In genomic region chr16:78579386-78579785, GRCm38 (mm10) we compare ENCODE assay signal across 18 mouse cellular contexts. TPM values are rescaled to one million over a fixed set of nuclear protein-coding genes. Genes with fewer than 3 reads are reported as not detected.
DNase-seq lines count a peak whose midpoint lies in the region.
"Had no signal": no experiment of that assay in that cellular context is flagged by ENCODE, and none has a peak within 500 bp of the region (broad histone marks: within the 10 kb centered on the region; RNA-seq: fewer than 3 reads in every experiment).

No protein-coding gene starts in this region.

- H3K27ac ChIP-seq in heart, embryonic 10.5 days: no peak overlapping the region

- 90% methylated on average over 4 of the region's 4 CpGs for WGBS in heart, embryonic 10.5 days

- H3K36me3 ChIP-seq in heart, embryonic 10.5 days: no peaks in the 10 kb centered on the region
- H3K36me3 ChIP-seq: G1E had no signal

- no peaks in the 10 kb centered on the region for H3K27me3 ChIP-seq in heart, embryonic 10.5 days (ENCODE audit: insufficient read depth, poor library complexity, severe bottlenecking)
- H3K27me3 ChIP-seq: CH12.LX had no signal

- peak; percentile 74 for DNase-seq in heart, adult 11 months
- DNase-seq in heart, adult 9 months (ENCODE audit: low spot score in 2 of 2): no peak
- DNase-seq in heart, embryonic 10.5 days (ENCODE audit: low spot score): peak; percentile 31
- DNase-seq in heart, postnatal 10 days: no peak
- DNase-seq in right cerebral cortex, adult 18-20 months: peak; percentile 18
- DNase-seq in right cerebral cortex, postnatal 25 days: no peak
- DNase-seq: adrenal gland, adult 2 months; adrenal gland, adult 8-10 months; adrenal gland, postnatal 10 days; adrenal gland, postnatal 14 days; adrenal gland, postnatal 25 days; adrenal gland, postnatal 36 days; B cell, adult 2 months; cerebellum, adult 11 months; cerebellum, adult 11-12 months; cerebellum, adult 18-20 months had no signal

- no peak overlapping the region for H3K4me3 ChIP-seq in heart, embryonic 10.5 days

- H3K4me1 ChIP-seq in heart, embryonic 10.5 days: peaks cover 13% of the 10 kb centered on the region

- H3K9me3 ChIP-seq in heart, embryonic 10.5 days: no peaks in the 10 kb centered on the region

- intact Hi-C loops in heart, postnatal 10 days (cut with DNase I): loop anchor here (10.0 kb wide), 1 partner anchor 205 kb away; the partner anchor contains the start of gene Btg3

RNA-seq across cellular contexts. Expression of gene D16Ertd472e, which starts 2.9 kb away (rescaled TPM):
- polyA plus RNA-seq in heart, embryonic 10.5 days (2016; fragmentation: Nextera tagmentation; extraction: Ambion mirVana): 9.1 and 13.6 TPM in 2 replicates
- total RNA-seq in heart, postnatal 10 days (2021): 1 to 10 TPM; 8.6 to 8.8 TPM
- total RNA-seq: G1E had no signal
- polyA plus RNA-seq: G1E had no signal

Comparison
In these comparisons a context has a peak if more than half of its experiments do, and no peak if none do; other contexts are left out.
1. DNase-seq: peak in heart, adult 11 months (single experiment), heart, embryonic 10.5 days (single experiment) and right cerebral cortex, adult 18-20 months (single experiment); none in heart, adult 9 months (0 of 2), heart, postnatal 10 days (0 of 2) and right cerebral cortex, postnatal 25 days (single experiment).